In genomic region chr5:67831293-67832147, GRCm38 (mm10) we compare ENCODE assay signal across 11 mouse cellular contexts. TPM values are rescaled to one million over a fixed set of nuclear protein-coding genes. Genes with fewer than 3 reads are reported as not detected.
A peak's percentile ranks its signal among the peaks of the same experiment; 100 is the strongest.
DNase-seq lines count a peak whose midpoint lies in the region; ATAC-seq lines count a peak whose summit lies in the region.
"Had no signal": no experiment of that assay in that cellular context is flagged by ENCODE, and none has a peak within 500 bp of the region (broad histone marks: within the 10 kb centered on the region; RNA-seq: fewer than 3 reads in every experiment).

No protein-coding gene starts in this region.

- no peak overlapping the region for H3K4me3 ChIP-seq in liver, embryonic 13.5 days (replicated peaks)
- H3K4me3 ChIP-seq in stomach, embryonic 15.5 days (replicated peaks) = no peak overlapping the region
- H3K4me3 ChIP-seq: heart, embryonic 15.5 days had no signal

- ATAC-seq in liver, embryonic 13.5 days (ENCODE audit: low read depth) = peak; percentile 88
- ATAC-seq in stomach, embryonic 15.5 days (ENCODE audit: insufficient read depth, low FRiP score, low read depth) = peak; percentile 60; the same call in 1 of the 2 replicates

- H3K36me3 ChIP-seq in liver, embryonic 13.5 days = no peaks in the 10 kb centered on the region
- no peaks in the 10 kb centered on the region for H3K36me3 ChIP-seq in stomach, embryonic 15.5 days
- H3K36me3 ChIP-seq: heart, embryonic 15.5 days had no signal

- H3K4me2 ChIP-seq in liver, embryonic 13.5 days = peak overlapping the region; percentile 17
- no peak overlapping the region for H3K4me2 ChIP-seq in stomach, embryonic 15.5 days
- H3K4me2 ChIP-seq: heart, embryonic 15.5 days had no signal

- intact Hi-C loops in left cerebral cortex, postnatal 14 days (cut with DNase I) = no loop called here

- no peaks in the 10 kb centered on the region for H3K27me3 ChIP-seq in liver, embryonic 13.5 days
- H3K27me3 ChIP-seq in stomach, embryonic 15.5 days (replicated peaks) = no peaks in the 10 kb centered on the region
- H3K27me3 ChIP-seq: heart, embryonic 15.5 days had no signal

- peak overlapping the region; percentile 75 for H3K27ac ChIP-seq in liver, embryonic 13.5 days
- no peak overlapping the region for H3K27ac ChIP-seq in stomach, embryonic 15.5 days
- H3K27ac ChIP-seq: heart, embryonic 15.5 days had no signal

- H3K9ac ChIP-seq in liver, embryonic 13.5 days = 0 out of 2 replicates have a peak overlapping the region, but pooled peaks have one; percentile 8
- no peak overlapping the region for H3K9ac ChIP-seq in stomach, embryonic 15.5 days
- H3K9ac ChIP-seq: heart, embryonic 15.5 days had no signal

- H3K4me1 ChIP-seq in liver, embryonic 13.5 days (replicated peaks) = peaks cover 79% of the 10 kb centered on the region
- H3K4me1 ChIP-seq in stomach, embryonic 15.5 days = no peaks in the 10 kb centered on the region

- WGBS in liver, embryonic 13.5 days (ENCODE audit: insufficient replicate concordance) = 33% methylated on average over 10 of the region's 10 CpGs
- 67% methylated on average over 10 of the region's 10 CpGs for WGBS in stomach, embryonic 15.5 days

- DNase-seq in spleen, postnatal 36 days (ENCODE audit: low spot score in 2 of 2) = peak; percentile 37 to 42
- no peak for DNase-seq in spleen, adult 12 weeks (ENCODE audit: low spot score)
- DNase-seq in ZHBTc4 (ENCODE audit: low read depth, low spot score) = peak; percentile 47
- DNase-seq in liver, embryonic 13.5 days = peak; percentile 36
- no peak for DNase-seq in left cerebral cortex, postnatal 14 days (ENCODE audit: low spot score in 2 of 2)
- no peak for DNase-seq in gastrocnemius, postnatal 10 days
- no peak for DNase-seq in kidney, adult 11 months
- DNase-seq: cerebellum, postnatal 10 days; kidney, adult 8-10 months had no signal

- H3K9me3 ChIP-seq in liver, embryonic 13.5 days (replicated peaks) = no peaks in the 10 kb centered on the region
- H3K9me3 ChIP-seq in stomach, embryonic 15.5 days = no peaks in the 10 kb centered on the region
- H3K9me3 ChIP-seq: heart, embryonic 15.5 days had no signal

RNA-seq across cellular contexts. Expression of gene Atp8a1, which starts 15.7 kb away (rescaled TPM):
- polyA plus RNA-seq in liver, embryonic 13.5 days (2015; fragmentation: Nextera tagmentation; extraction: Ambion mirVana) = 45.2 and 47.2 TPM in 2 replicates
- polyA plus RNA-seq in stomach, embryonic 15.5 days (2015; fragmentation: Nextera tagmentation; extraction: Ambion mirVana) = 11.6 and 13.5 TPM in 2 replicates
- 100 to 1,000 TPM; 158 to 162 TPM for total RNA-seq in left cerebral cortex, postnatal 14 days (2021)
- total RNA-seq in gastrocnemius, postnatal 10 days (2021) = 10 to 100 TPM in 1 of 2 experiments, 1 to 10 TPM in 1; 9.7 to 11.3 TPM

Comparison
In these comparisons a context has a peak if more than half of its experiments do, and no peak if none do; other contexts are left out.
1. DNase-seq: peak in spleen, postnatal 36 days (2 of 2), ZHBTc4 (single experiment) and liver, embryonic 13.5 days (single experiment); none in spleen, adult 12 weeks (single experiment), left cerebral cortex, postnatal 14 days (0 of 2), gastrocnemius, postnatal 10 days (single experiment) and kidney, adult 11 months (single experiment).
2. RNA of gene Atp8a1, which starts 15.7 kb away (total RNA-seq): 158 to 162 TPM in left cerebral cortex, postnatal 14 days; 9.7 to 11.3 TPM in gastrocnemius, postnatal 10 days; every median in the first group is over 10 times any median in the second.